Comparison of ENCODE assay signal across 8 mouse cellular contexts in genomic region chr13:58148256-58148831, GRCm38 (mm10). TPM values are rescaled to one million over a fixed set of nuclear protein-coding genes. Genes with fewer than 3 reads are reported as not detected.
A peak's percentile ranks its signal among the peaks of the same experiment; 100 is the strongest.
DNase-seq lines count a peak whose midpoint lies in the region; ATAC-seq and TF ChIP-seq lines count a peak whose summit lies in the region.

No protein-coding gene starts in this region.

- peak overlapping the region; percentile 70 for H3K4me2 ChIP-seq in forebrain, embryonic 13.5 days
- peak overlapping the region; percentile 83 for H3K4me2 ChIP-seq in hindbrain, embryonic 16.5 days (ENCODE audit: low read length)
- peak overlapping the region; percentile 60 for H3K4me2 ChIP-seq in neural tube, embryonic 12.5 days (replicated peaks)

- peak overlapping the region; percentile 31; the same call in 1 of the 2 replicates for H3K9ac ChIP-seq in forebrain, embryonic 13.5 days
- H3K9ac ChIP-seq in hindbrain, embryonic 16.5 days (ENCODE audit: low read depth, low read length) = peak overlapping the region; percentile 57
- peak overlapping the region; percentile 28; the same call in 1 of the 2 replicates for H3K9ac ChIP-seq in liver, adult 2 months (ENCODE audit: low read depth, low read length)
- H3K9ac ChIP-seq in neural tube, embryonic 12.5 days = peak overlapping the region; percentile 35; the same call in 1 of the 2 replicates

- H3K36me3 ChIP-seq in forebrain, embryonic 13.5 days (ENCODE audit: poor library complexity, severe bottlenecking) = no peaks in the 10 kb centered on the region
- no peaks in the 10 kb centered on the region for H3K36me3 ChIP-seq in hindbrain, embryonic 16.5 days (ENCODE audit: control insufficient read depth, insufficient read depth, low read length)
- no peaks in the 10 kb centered on the region for H3K36me3 ChIP-seq in liver, adult 2 months (ENCODE audit: control insufficient read depth, insufficient read depth, low read length)
- H3K36me3 ChIP-seq in neural tube, embryonic 12.5 days = no peaks in the 10 kb centered on the region

- WGBS in forebrain, embryonic 13.5 days = under 1% methylated on average over 17 of the region's 17 CpGs
- under 1% methylated on average over 17 of the region's 17 CpGs for WGBS in hindbrain, embryonic 16.5 days
- 4% methylated on average over 17 of the region's 17 CpGs for WGBS in liver, adult 2 months
- WGBS in neural tube, embryonic 12.5 days = under 1% methylated on average over 17 of the region's 17 CpGs

- H3K9me3 ChIP-seq in forebrain, embryonic 13.5 days (replicated peaks) = no peaks in the 10 kb centered on the region
- no peaks in the 10 kb centered on the region for H3K9me3 ChIP-seq in hindbrain, embryonic 16.5 days (ENCODE audit: control insufficient read depth, low read length)
- H3K9me3 ChIP-seq in neural tube, embryonic 12.5 days = no peaks in the 10 kb centered on the region

- ATAC-seq in forebrain, embryonic 13.5 days = peak; percentile 93
- peak; percentile 95 for ATAC-seq in hindbrain, embryonic 16.5 days
- peak; percentile 91 for ATAC-seq in neural tube, embryonic 12.5 days (ENCODE audit: low FRiP score, low read depth)

- no peak for TF ChIP-seq POLR2A in liver, adult 2 months (IDR thresholded peaks at IDR 0.05; ENCODE audit: extremely low read depth, insufficient read depth, low read length)

- DNase-seq in spleen, postnatal 10 days (ENCODE audit: low spot score in 2 of 2) = peak; percentile 48 to 72
- no peak for DNase-seq in spleen, postnatal 14 days (ENCODE audit: low spot score in 2 of 2)
- peak; percentile 46 for DNase-seq in cerebellum, adult 11-12 months
- no peak for DNase-seq in liver, adult 2 months (ENCODE audit: extremely low read depth, low read depth, low spot score)
- no peak for DNase-seq in natural killer cell, adult 2 months (ENCODE audit: low spot score in 2 of 2)

- H3K27me3 ChIP-seq in forebrain, embryonic 13.5 days = no peaks in the 10 kb centered on the region
- no peaks in the 10 kb centered on the region for H3K27me3 ChIP-seq in hindbrain, embryonic 16.5 days (replicated peaks; ENCODE audit: control insufficient read depth, insufficient read depth, low read length)
- no peaks in the 10 kb centered on the region for H3K27me3 ChIP-seq in liver, adult 2 months (ENCODE audit: control insufficient read depth, insufficient read depth, low read length)
- H3K27me3 ChIP-seq in neural tube, embryonic 12.5 days (replicated peaks) = no peaks in the 10 kb centered on the region

- 0 out of 2 replicates have a peak, but pooled peaks have one; percentile 1 for TF ChIP-seq CTCF in liver, adult 2 months (IDR thresholded peaks at IDR 0.05; ENCODE audit: low read depth, low read length)

- no peak overlapping the region for H3K27ac ChIP-seq in forebrain, embryonic 13.5 days
- peak overlapping the region; percentile 58 for H3K27ac ChIP-seq in hindbrain, embryonic 16.5 days (ENCODE audit: low read depth, low read length)
- no peak overlapping the region for H3K27ac ChIP-seq in liver, adult 2 months (replicated peaks; ENCODE audit: insufficient read depth, low read depth, low read length)
- no peak overlapping the region for H3K27ac ChIP-seq in neural tube, embryonic 12.5 days

- H3K79me2 ChIP-seq in liver, adult 2 months (ENCODE audit: control insufficient read depth, insufficient read depth, low read length) = no peaks in the 10 kb centered on the region

- H3K4me3 ChIP-seq in forebrain, embryonic 13.5 days = peak overlapping the region; percentile 39
- peak overlapping the region; percentile 45 for H3K4me3 ChIP-seq in hindbrain, embryonic 16.5 days (ENCODE audit: low read length)
- no peak overlapping the region for H3K4me3 ChIP-seq in liver, adult 2 months (ENCODE audit: insufficient read depth, low read depth, low read length)
- H3K4me3 ChIP-seq in neural tube, embryonic 12.5 days = peak overlapping the region; percentile 33

- peaks cover 11% of the 10 kb centered on the region; the same call in 1 of the 2 replicates for H3K4me1 ChIP-seq in forebrain, embryonic 13.5 days
- H3K4me1 ChIP-seq in hindbrain, embryonic 16.5 days (ENCODE audit: control insufficient read depth, insufficient read depth, low read depth, low read length) = no peaks in the 10 kb centered on the region
- H3K4me1 ChIP-seq in liver, adult 2 months (ENCODE audit: control insufficient read depth, insufficient read depth, low read length) = no peaks in the 10 kb centered on the region
- H3K4me1 ChIP-seq in neural tube, embryonic 12.5 days = no peaks in the 10 kb centered on the region; the same call in 1 of the 2 replicates

RNA-seq across cellular contexts. Expression of gene Idnk, which starts 9.1 kb away (rescaled TPM):
- 66.5 and 73.2 TPM in 2 replicates for polyA plus RNA-seq in forebrain, embryonic 13.5 days (2015; fragmentation: Nextera tagmentation; extraction: Ambion mirVana)
- polyA plus RNA-seq in hindbrain, embryonic 16.5 days (2015; fragmentation: Nextera tagmentation; extraction: Ambion mirVana) = 53.5 and 56.3 TPM in 2 replicates
- total RNA-seq in liver, adult 2 months (2014; rRNA removed) = 34.0 and 34.5 TPM in 2 replicates
- 26.9 and 27.3 TPM in 2 replicates for polyA plus RNA-seq in liver, adult 2 months (2012; rRNA removed)
- polyA plus RNA-seq in neural tube, embryonic 12.5 days (2016; fragmentation: Nextera tagmentation; extraction: Ambion mirVana) = 69.1 and 77.5 TPM in 2 replicates

RNA-seq across cellular contexts. Expression of gene Hnrnpa0, which starts 20.0 kb away (rescaled TPM):
- 73.6 and 81.0 TPM in 2 replicates for polyA plus RNA-seq in forebrain, embryonic 13.5 days (2015; fragmentation: Nextera tagmentation; extraction: Ambion mirVana)
- polyA plus RNA-seq in hindbrain, embryonic 16.5 days (2015; fragmentation: Nextera tagmentation; extraction: Ambion mirVana) = 27.7 and 33.3 TPM in 2 replicates
- 16.1 and 20.3 TPM in 2 replicates for total RNA-seq in liver, adult 2 months (2014; rRNA removed)
- polyA plus RNA-seq in liver, adult 2 months (2012; rRNA removed) = 35.4 and 36.0 TPM in 2 replicates
- 44.4 and 54.5 TPM in 2 replicates for polyA plus RNA-seq in neural tube, embryonic 12.5 days (2016; fragmentation: Nextera tagmentation; extraction: Ambion mirVana)

RNA-seq across cellular contexts. Expression of gene Klhl3, which starts 35.0 kb away (rescaled TPM):
- 5.6 and 6.7 TPM in 2 replicates for polyA plus RNA-seq in forebrain, embryonic 13.5 days (2015; fragmentation: Nextera tagmentation; extraction: Ambion mirVana)
- 13.2 and 13.6 TPM in 2 replicates for polyA plus RNA-seq in hindbrain, embryonic 16.5 days (2015; fragmentation: Nextera tagmentation; extraction: Ambion mirVana)
- total RNA-seq in liver, adult 2 months (2014; rRNA removed) = 4.0 and 4.7 TPM in 2 replicates
- 3.2 TPM in 2 replicates for polyA plus RNA-seq in liver, adult 2 months (2012; rRNA removed)
- 5.6 and 6.1 TPM in 2 replicates for polyA plus RNA-seq in neural tube, embryonic 12.5 days (2016; fragmentation: Nextera tagmentation; extraction: Ambion mirVana)

Comparison
In these comparisons a context has a peak if more than half of its experiments do, and no peak if none do; other contexts are left out.
1. DNase-seq: peak in spleen, postnatal 10 days (2 of 2) and cerebellum, adult 11-12 months (single experiment); none in spleen, postnatal 14 days (0 of 2), liver, adult 2 months (single experiment) and natural killer cell, adult 2 months (0 of 2).
2. Peak in every context shown above with its lines, with median percentiles within 50 percentile points of each other: ATAC-seq, H3K4me2 ChIP-seq and H3K9ac ChIP-seq.